Mouse (Mus musculus): Measurements from ENCODE around the gene Padi6.

DNA sequence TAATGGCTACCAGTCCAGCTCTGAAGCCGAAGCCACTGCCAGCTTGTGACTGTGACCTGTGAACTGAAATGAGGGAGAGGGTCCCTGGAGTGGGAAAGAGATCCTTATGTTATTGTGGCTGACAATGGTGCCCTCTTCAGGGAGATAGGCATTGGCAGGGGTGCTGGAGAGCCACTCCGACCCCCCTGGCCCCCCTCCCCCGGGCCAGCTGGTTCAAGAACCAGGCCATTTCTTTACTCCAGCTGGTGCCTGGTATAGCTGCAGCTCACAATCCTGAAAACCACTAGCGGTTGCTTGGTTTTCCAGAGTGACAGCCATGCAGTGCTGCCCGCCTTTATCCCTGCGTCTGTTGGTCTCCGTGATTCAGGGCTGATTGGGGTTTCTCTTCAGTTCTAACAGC, 33.3 kb downstream of the Padi6 start:
- TF ChIP-seq GATA1 (IDR thresholded peaks at IDR 0.05; ENCODE audit: borderline replicate concordance, low read length) (no peak), FLI1 (IDR thresholded peaks at IDR 0.05; ENCODE audit: low read length) (no peak)
